ENCODE assay signal across 15 mouse cellular contexts in genomic region chr16:24474781-24475180, GRCm38 (mm10).
DNase-seq lines count a peak whose midpoint lies in the region; ATAC-seq and TF ChIP-seq lines count a peak whose summit lies in the region.
"Had no signal": no experiment of that assay in that cellular context is flagged by ENCODE, and none has a peak within 500 bp of the region (broad histone marks: within the 10 kb centered on the region; RNA-seq: fewer than 3 reads in every experiment).

No protein-coding gene starts in this region.

- ATAC-seq in megakaryocyte, adult 5-6 weeks (ENCODE audit: poor library complexity, severe bottlenecking), result peak; percentile 63
- no peak for ATAC-seq in forebrain, embryonic 13.5 days
- ATAC-seq: forebrain, postnatal 0 days had no signal

- H3K36me3 ChIP-seq in thymus, adult 2 months (ENCODE audit: control insufficient read depth, insufficient read depth, low read length), result no peaks in the 10 kb centered on the region
- no peaks in the 10 kb centered on the region for H3K36me3 ChIP-seq in forebrain, embryonic 13.5 days (ENCODE audit: poor library complexity, severe bottlenecking)
- H3K36me3 ChIP-seq: hindbrain, embryonic 13.5 days had no signal

- no peak overlapping the region for H3K27ac ChIP-seq in thymus, adult 2 months (ENCODE audit: control insufficient read depth, insufficient read depth, low read length)
- H3K27ac ChIP-seq in forebrain, embryonic 13.5 days, result no peak overlapping the region
- H3K27ac ChIP-seq: hindbrain, embryonic 13.5 days had no signal

- H3K9ac ChIP-seq in forebrain, embryonic 13.5 days, result no peak overlapping the region
- H3K9ac ChIP-seq: forebrain, postnatal 0 days; heart, embryonic 15.5 days; hindbrain, embryonic 13.5 days had no signal

- TF ChIP-seq CTCF in thymus, adult 2 months (IDR thresholded peaks at IDR 0.05; ENCODE audit: borderline replicate concordance, control insufficient read depth, extremely low read depth, insufficient read depth, low read length, poor library complexity), result no peak

- WGBS in thymus, adult 2 months, result 28% methylated on average over 6 of the region's 6 CpGs
- WGBS in forebrain, embryonic 13.5 days, result 77% methylated on average over 6 of the region's 6 CpGs

- peaks cover 6% of the 10 kb centered on the region for H3K4me1 ChIP-seq in thymus, adult 2 months (replicated peaks; ENCODE audit: control insufficient read depth, insufficient read depth, low read length)
- peaks cover 12% of the 10 kb centered on the region for H3K4me1 ChIP-seq in forebrain, embryonic 13.5 days

- H3K4me3 ChIP-seq in thymus, adult 2 months (ENCODE audit: control insufficient read depth, insufficient read depth, low read length), result no peak overlapping the region
- no peak overlapping the region for H3K4me3 ChIP-seq in forebrain, embryonic 13.5 days
- H3K4me3 ChIP-seq: heart, embryonic 15.5 days; hindbrain, embryonic 13.5 days had no signal

- DNase-seq in 3T3-L1 (ENCODE audit: low read depth, low spot score), result peak; percentile 66
- DNase-seq in B cell, adult 2 months, result peak; percentile 40 to 51
- DNase-seq in thymus, adult 2 months, result peak; percentile 32
- no peak for DNase-seq in embryo, embryonic 10.5 days (ENCODE audit: low spot score)
- no peak for DNase-seq in adrenal gland, adult 2 months
- DNase-seq: forebrain, postnatal 0 days; gastrocnemius, postnatal 36 days; kidney, adult 18-20 months; kidney, postnatal 4 days; liver; lung, adult 2 months had no signal

- TF ChIP-seq POLR2A in thymus, adult 2 months (IDR thresholded peaks at IDR 0.05; ENCODE audit: control insufficient read depth, extremely low read depth, insufficient read depth, low read length, poor library complexity), result no peak

- no peaks in the 10 kb centered on the region for H3K9me3 ChIP-seq in forebrain, embryonic 13.5 days (replicated peaks)
- H3K9me3 ChIP-seq: heart, embryonic 15.5 days; hindbrain, embryonic 13.5 days had no signal

- H3K4me2 ChIP-seq in forebrain, embryonic 13.5 days, result no peak overlapping the region
- H3K4me2 ChIP-seq: heart, embryonic 15.5 days; hindbrain, embryonic 13.5 days had no signal

- no peaks in the 10 kb centered on the region for H3K27me3 ChIP-seq in thymus, adult 2 months (ENCODE audit: control insufficient read depth, insufficient read depth, low read length)
- no peaks in the 10 kb centered on the region for H3K27me3 ChIP-seq in forebrain, embryonic 13.5 days
- H3K27me3 ChIP-seq: heart, embryonic 15.5 days; hindbrain, embryonic 13.5 days had no signal

Comparison
In these comparisons a context has a peak if more than half of its experiments do, and no peak if none do; other contexts are left out.
1. DNase-seq: peak in 3T3-L1 (single experiment), B cell, adult 2 months (2 of 2) and thymus, adult 2 months (single experiment); none in embryo, embryonic 10.5 days (single experiment) and adrenal gland, adult 2 months (single experiment).